Mouse (Mus musculus) layer of hippocampus, postnatal 14 days (tissue): Measurements from ENCODE around the gene Siae. TPM values are rescaled to one million over a fixed set of nuclear protein-coding genes. Genes with fewer than 3 reads are reported as not detected.
A peak's percentile ranks its signal among the peaks of the same experiment; 100 is the strongest.

Source experiments
- DNase-seq, 2 experiments: peaks; one replicate each; pipeline ENCODE4 v3.0.0; 2021 to 2022; ENCODE audit warnings: low spot score in 2 of 2, mixed read lengths in 1 of 2
- long read RNA-seq, 2 experiments: library from polyadenylated mRNA; stranded (forward); transcript quantifications; one replicate each; pipeline ENCODE4 v2.0.0; 2021
- total RNA-seq, 2 experiments: library from RNA; stranded (reverse); gene quantifications; 2 replicates each; pipeline ENCODE4 v1.2.3; 2021

Siae gene
- total RNA-seq = 10 to 100 TPM; 12.1 to 14.0 TPM
- long read RNA-seq, experiment 1, full-length matches to known transcripts = 1 of 4 reads
- long read RNA-seq, experiment 1, partial matches to known transcripts = 1 of 4 reads
- long read RNA-seq, experiment 1, other reads (novel, unspliced or antisense) = 2 of 4 reads
- long read RNA-seq, experiment 2, full-length matches to known transcripts = 5 of 8 reads
- long read RNA-seq, experiment 2, partial matches to known transcripts = 0 of 8 reads
- long read RNA-seq, experiment 2, other reads (novel, unspliced or antisense) = 3 of 8 reads

- DNase-seq = no peak
These were observed at the start of gene Siae for GRCm38 (mm10) chr9:37554838-37555748. Gene Siae, plus strand, starts transcription at chr9:37555698.

- DNase-seq = peak in 1 of 2 experiments; percentile 57
These were observed 49.5 kb upstream of the Siae start for GRCm38 (mm10) chr9:37506023-37506422.

GRCm38 (mm10) chr9:37512097-37512496 lies 43.4 kb upstream of the Siae start:
- no peak for DNase-seq

- no peak for DNase-seq
These were observed 41.0 kb upstream of the Siae start for GRCm38 (mm10) chr9:37514456-37514855.

GRCm38 (mm10) chr9:37517467-37517866 lies 38.0 kb upstream of the Siae start:
- DNase-seq = no peak

GRCm38 (mm10) chr9:37518991-37519390 lies 36.5 kb upstream of the Siae start:
- DNase-seq = no peak

GRCm38 (mm10) chr9:37519995-37520394 lies 35.5 kb upstream of the Siae start:
- no peak for DNase-seq

- DNase-seq = no peak
These were observed 30.0 kb upstream of the Siae start for GRCm38 (mm10) chr9:37525461-37525860.

GRCm38 (mm10) chr9:37526443-37527395 lies 28.8 kb upstream of the Siae start:
- no peak for DNase-seq

- DNase-seq = no peak
These were observed 27.9 kb upstream of the Siae start, which contains the start of gene Esam for GRCm38 (mm10) chr9:37527396-37528224. Gene Esam, plus strand, starts transcription at chr9:37528078.

GRCm38 (mm10) chr9:37528225-37528970 lies 27.1 kb upstream of the Siae start:
- no peak for DNase-seq

GRCm38 (mm10) chr9:37530031-37530887 lies 25.2 kb upstream of the Siae start:
- DNase-seq = no peak

GRCm38 (mm10) chr9:37530888-37531705 lies 24.4 kb upstream of the Siae start:
- no peak for DNase-seq

GRCm38 (mm10) chr9:37536851-37537250 lies 18.6 kb upstream of the Siae start:
- no peak for DNase-seq

- no peak for DNase-seq
These were observed 17.7 kb upstream of the Siae start for GRCm38 (mm10) chr9:37537658-37538250.

GRCm38 (mm10) chr9:37539170-37540025 lies 16.1 kb upstream of the Siae start, which contains the start of gene Vsig2:
Gene Vsig2, plus strand, starts transcription at chr9:37539255.
- DNase-seq = no peak
